Mouse (Mus musculus) lung, postnatal 0 days (tissue): ENCODE data around the gene Sdccag8.

Experiments
- CTCF ChIP-seq: IDR thresholded peaks from 2 replicates; pipeline ENCODE4 v1.5.1; 2016; ENCODE audit warnings: antibody characterized with exemption, mild to moderate bottlenecking
- EP300 ChIP-seq: IDR thresholded peaks from 2 replicates; pipeline ENCODE4 v1.6.1; 2016; ENCODE audit warnings: antibody characterized with exemption, mild to moderate bottlenecking, control low read depth

GRCm38 (mm10) chr1:176833948-176834347 is 19.5 kb downstream of the Sdccag8 start:
- no peak for TF ChIP-seq CTCF
- no peak for TF ChIP-seq EP300
